Mouse (Mus musculus): ENCODE measurements at regions not wholly inside any gene's neighbourhood (a gene's known extent, or its start where the extent isn't known, plus 50 kb on each side); places are given as distances from the start of the nearest gene placed in this dataset.

DNA sequence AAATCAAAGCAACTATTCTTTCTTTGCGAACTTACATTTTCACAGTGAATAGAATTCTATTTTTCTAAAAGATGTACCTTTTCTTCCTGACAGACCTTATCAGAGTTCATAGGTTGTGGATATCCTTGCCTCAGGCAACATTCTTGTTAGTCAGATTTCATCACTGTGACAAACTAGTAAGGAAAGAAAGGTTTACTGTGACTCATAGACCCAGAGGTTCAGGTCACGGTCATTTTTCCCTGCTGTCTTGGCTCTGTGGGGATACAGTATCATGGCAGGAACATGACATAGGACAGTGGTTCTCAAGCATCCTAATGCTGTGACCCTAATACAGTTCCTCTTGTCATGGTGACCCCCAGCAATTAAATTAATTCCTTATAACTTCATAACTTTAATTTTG, 78.4 kb upstream of the Akt3 start:
- DNase-seq (ENCODE audit: low read depth, low spot score): no peak

DNA sequence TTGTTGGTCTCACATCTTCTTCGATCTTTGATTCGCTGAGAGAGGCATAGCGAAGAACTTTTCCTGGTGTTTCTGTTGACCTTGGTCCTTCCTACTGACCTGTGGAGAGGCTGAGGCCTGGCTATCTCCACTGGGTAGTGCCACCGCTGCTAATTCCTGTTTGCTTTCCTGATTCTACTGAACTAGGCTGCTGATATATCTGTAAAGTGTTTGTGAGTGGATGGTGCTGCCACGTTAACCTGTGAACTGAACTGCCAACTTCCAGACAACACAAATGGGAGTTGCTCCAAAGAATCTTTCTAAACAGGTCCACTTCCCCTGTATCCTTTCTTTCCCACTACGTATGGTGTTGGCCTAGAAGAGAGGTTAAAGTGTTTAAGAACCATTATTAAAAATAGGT, 78.0 kb upstream of the Akt3 start:
- no peak for DNase-seq (ENCODE audit: low read depth, low spot score)

DNA sequence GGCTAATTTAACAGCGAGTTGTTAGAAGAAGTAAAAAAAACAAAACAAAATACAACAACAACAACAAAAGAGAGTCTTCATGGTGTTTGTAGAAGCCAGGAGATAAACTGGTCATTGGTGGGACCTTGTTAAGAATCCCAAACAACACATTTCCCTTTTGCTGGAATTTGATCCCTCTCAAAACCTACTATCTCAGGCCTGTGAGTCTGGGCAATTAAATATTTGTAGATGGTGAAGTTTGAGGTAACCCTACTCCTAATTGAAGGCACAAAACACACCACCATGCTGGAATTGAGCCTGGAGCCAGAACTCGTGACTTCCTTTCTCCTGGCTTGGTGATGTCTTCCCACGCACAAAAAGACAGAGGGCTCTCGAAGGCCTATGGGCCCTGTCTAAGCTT, 65.4 kb upstream of the Akt3 start:
- no peak for DNase-seq (ENCODE audit: low read depth, low spot score)

- peak; percentile 53 for DNase-seq (ENCODE audit: low read depth, low spot score)
These were observed 64.8 kb upstream of the Akt3 start for GRCm38 (mm10) chr1:177322745-177323299.

- DNase-seq (ENCODE audit: low read depth, low spot score): no peak
These were observed 64.3 kb upstream of the Akt3 start for GRCm38 (mm10) chr1:177322307-177322685.

- no peak for DNase-seq (ENCODE audit: low read depth, low spot score)
These were observed 63.8 kb upstream of the Akt3 start for GRCm38 (mm10) chr1:177321655-177322306.

- peak; percentile 62 for DNase-seq (ENCODE audit: low read depth, low spot score)
These were observed 50.3 kb upstream of the Akt3 start for GRCm38 (mm10) chr1:177308213-177308872.

All from mesoderm, embryonic 11.5 days (tissue).